Mouse (Mus musculus) megakaryocyte, embryonic 14.5 days (primary cell): ENCODE results near the gene Tln2.

ENCODE experiments used
- FLI1 ChIP-seq: IDR thresholded peaks from 2 replicates; pipeline ENCODE4 v1.6.1; 2012; ENCODE audit warnings: low read length, inconsistent platforms, mixed read lengths
- GATA1 ChIP-seq: IDR thresholded peaks from 3 replicates; pipeline ENCODE4 v1.6.1; 2012; ENCODE audit warnings: mixed read lengths, low read length, inconsistent platforms, borderline replicate concordance

GRCm38 (mm10) chr9:67178203-67178602, 381.3 kb downstream of the Tln2 start:
- no peak for TF ChIP-seq GATA1
- TF ChIP-seq FLI1, result no peak
